Mouse (Mus musculus) hindbrain, embryonic 10.5 days (tissue): ENCODE measurements at regions not wholly inside any gene's neighbourhood (a gene's known extent, or its start where the extent isn't known, plus 50 kb on each side); places are given as distances from the start of the nearest gene placed in this dataset.
"Not testable (repeated sequence)": the region's sequence is repeated elsewhere in the genome, so short reads cannot be mapped to it uniquely, and the experiment has no call there.

Experiments used
- DNase-seq: peaks from one replicate; pipeline ENCODE4 v3.0.0-alpha.2; 2017; ENCODE audit warnings: low spot score
- H3K27ac ChIP-seq: fragments of 300-500 bp; sonication (generic); 2 replicates; pipeline ENCODE4 v1.5.1; 2016; ENCODE audit warnings: mild to moderate bottlenecking, moderate library complexity
- H3K27me3 ChIP-seq: fragments of 300-500 bp; sonication (generic); 2 replicates; pipeline ENCODE4 v1.6.1; 2016; ENCODE audit warnings: mild to moderate bottlenecking; ENCODE audit not compliant: poor library complexity, insufficient read depth, severe bottlenecking
- H3K36me3 ChIP-seq: fragments of 300-500 bp; sonication (generic); 2 replicates; pipeline ENCODE4 v1.6.1; 2016; ENCODE audit warnings: mild to moderate bottlenecking, moderate library complexity
- H3K4me1 ChIP-seq: fragments of 300-500 bp; sonication (generic); replicated peaks from 2 replicates; pipeline ENCODE4 v1.6.1; 2016; ENCODE audit warnings: mild to moderate bottlenecking
- H3K4me3 ChIP-seq: fragments of 300-500 bp; sonication (generic); 2 replicates; pipeline ENCODE4 v1.5.1; 2016; ENCODE audit warnings: mild to moderate bottlenecking, moderate library complexity
- H3K9me3 ChIP-seq: fragments of 300-500 bp; sonication (generic); 2 replicates; pipeline ENCODE4 v1.6.1; 2016; ENCODE audit warnings: mild to moderate bottlenecking, moderate library complexity
- WGBS: fragments of 180-500 bp; shearing (Covaris S2); methylation state at CpG from one replicate; pipeline ENCODE4 v1.1.7; 2016; 5-methylcytosine and 5-hydroxymethylcytosine counted together

DNA sequence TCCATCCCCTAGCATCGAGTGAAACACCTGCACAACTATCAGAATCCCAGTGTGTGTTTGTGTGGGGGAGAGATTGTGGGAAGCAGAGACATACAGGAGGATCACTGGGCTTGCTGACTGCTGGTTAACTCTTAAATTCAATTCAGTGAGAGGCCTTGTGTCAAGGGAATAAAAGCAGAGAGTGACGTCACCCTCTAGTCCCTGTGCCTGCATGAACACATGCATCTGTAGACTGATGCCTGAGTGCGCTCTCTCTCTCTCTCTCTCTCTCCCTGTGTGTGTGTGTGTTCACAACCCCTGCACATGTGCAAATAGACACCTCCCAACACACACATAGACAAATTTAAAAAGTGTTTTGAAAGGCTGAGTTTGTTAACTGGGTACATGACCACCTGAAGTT is 146.8 kb upstream of the Bcor start:
- no peaks in the 10 kb centered on the region for H3K4me1 ChIP-seq
- H3K27me3 ChIP-seq = peaks cover 14% of the 10 kb centered on the region
- no peak overlapping the region for H3K27ac ChIP-seq
- WGBS = 64% methylated on average over 3 of the region's 3 CpGs
- H3K36me3 ChIP-seq = no peaks in the 10 kb centered on the region
- H3K9me3 ChIP-seq = no peaks in the 10 kb centered on the region
- H3K4me3 ChIP-seq = no peak overlapping the region
- DNase-seq = no peak

DNA sequence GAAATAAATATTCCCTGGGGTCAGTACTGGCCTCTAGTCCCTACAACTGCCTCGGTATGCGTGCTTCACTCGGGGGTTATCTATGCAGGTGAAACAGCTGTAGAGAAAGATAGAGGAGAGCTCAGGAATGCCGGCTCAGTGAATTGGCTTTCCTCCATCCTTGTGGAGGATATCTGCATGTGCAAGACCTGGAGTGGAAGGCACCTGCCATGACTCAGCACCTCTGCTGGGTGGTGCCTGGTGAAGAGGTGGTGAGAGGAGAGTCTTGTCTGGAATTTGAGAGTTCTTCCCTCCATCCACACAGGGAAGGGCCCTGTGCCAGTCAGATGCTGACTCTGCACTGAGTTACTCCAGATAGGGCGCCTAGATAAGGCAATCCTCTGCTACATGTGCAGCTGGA is 152.4 kb upstream of the Bcor start:
- Histone ChIP-seq H3K4me1 (no peaks in the 10 kb centered on the region), H3K27ac (no peak overlapping the region), H3K9me3 (no peaks in the 10 kb centered on the region), H3K36me3 (no peaks in the 10 kb centered on the region), H3K27me3 (peaks cover 13% of the 10 kb centered on the region), H3K4me3 (no peak overlapping the region)
- no peak for DNase-seq
- 84% methylated on average over 5 of the region's 5 CpGs for WGBS

DNA sequence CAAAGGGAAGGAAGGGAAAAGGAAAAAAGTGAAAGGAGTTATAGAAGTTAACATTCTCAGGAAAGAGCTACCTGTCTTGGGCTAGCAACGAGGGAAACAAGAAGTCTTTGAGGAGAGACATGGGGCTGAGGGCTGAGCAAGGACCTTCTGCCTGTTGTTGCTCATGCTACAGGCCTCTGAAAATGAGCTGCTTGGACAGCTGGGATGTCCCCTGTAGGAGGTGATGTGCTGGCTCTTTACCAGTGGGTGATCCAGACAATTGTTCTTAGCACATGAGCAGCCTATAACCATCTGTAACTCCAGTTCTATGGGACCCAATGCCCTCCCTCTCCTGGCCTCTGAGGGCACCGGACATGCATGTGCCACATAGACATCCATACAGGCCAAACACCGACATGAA is 155.5 kb upstream of the Bcor start:
- no peak for DNase-seq
- Histone ChIP-seq H3K9me3 (no peaks in the 10 kb centered on the region), H3K27ac (no peak overlapping the region), H3K4me3 (no peak overlapping the region), H3K27me3 (peaks cover 7% of the 10 kb centered on the region), H3K36me3 (no peaks in the 10 kb centered on the region), H3K4me1 (no peaks in the 10 kb centered on the region)
- 83% methylated on average over 3 of the region's 3 CpGs for WGBS

DNA sequence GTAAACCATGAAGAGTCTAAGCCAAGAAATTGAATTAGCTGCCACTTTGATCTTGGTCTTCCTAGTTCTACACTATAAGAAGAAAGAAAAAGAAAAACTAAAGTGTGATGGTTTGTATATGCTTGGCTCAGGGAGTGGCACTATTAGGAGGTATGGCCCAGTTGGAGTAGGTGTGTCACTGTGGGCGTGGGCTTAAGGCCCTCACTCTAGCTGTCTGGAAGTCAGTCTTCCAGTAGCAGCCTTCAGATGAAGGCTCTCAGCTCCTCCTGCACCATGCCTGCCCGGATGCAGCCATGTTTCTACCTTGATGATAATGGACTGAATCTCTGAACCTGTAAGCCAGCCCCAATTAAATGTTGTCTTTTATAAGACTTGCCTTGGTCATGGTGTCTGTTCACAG is 157.3 kb upstream of the Bcor start:
- H3K4me3 ChIP-seq, DNase-seq, H3K36me3 ChIP-seq, H3K27ac ChIP-seq, H3K9me3 ChIP-seq, H3K4me1 ChIP-seq, H3K27me3 ChIP-seq: not testable (repeated sequence)
- WGBS = 82% methylated on average over 2 of the region's 2 CpGs

DNA sequence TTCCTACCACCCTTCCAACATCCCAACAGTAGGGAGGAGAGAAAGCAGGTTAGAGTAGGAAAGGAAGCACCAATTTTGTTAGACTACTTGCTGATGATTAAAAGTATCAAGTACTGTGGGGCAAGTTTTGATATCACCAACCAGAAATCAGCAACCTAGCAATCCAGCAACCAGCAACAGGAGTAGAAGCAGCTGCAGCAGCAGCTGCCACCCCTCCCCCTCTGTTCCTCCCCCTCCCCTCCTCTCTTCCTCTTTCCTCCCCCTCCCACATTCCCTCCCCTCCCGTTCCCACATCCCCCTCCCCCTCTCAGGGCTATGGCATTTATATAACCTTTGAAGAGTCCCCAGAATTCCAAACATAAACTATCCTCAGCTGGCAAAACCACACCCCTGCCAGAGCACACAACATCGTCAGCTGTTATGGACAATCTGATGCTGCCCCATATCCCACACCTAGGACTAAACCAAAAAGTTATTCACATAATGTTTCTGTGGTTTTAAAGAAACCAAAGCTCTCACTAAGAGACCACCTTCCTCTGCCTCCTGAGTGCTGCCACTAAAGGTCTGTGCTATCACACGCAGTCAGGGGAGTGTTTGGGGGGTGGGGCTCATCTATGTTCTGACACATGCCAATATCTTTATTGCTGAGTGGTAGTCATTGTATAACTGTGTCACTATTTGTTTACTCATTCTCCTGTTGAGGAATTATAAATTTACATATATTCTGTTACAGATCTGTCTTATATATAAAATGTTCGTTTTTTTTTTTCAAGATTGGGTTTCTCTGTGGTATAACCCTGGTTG is 158.9 kb upstream of the Bcor start:
- Histone ChIP-seq H3K27ac (no peak overlapping the region), H3K9me3 (no peaks in the 10 kb centered on the region), H3K27me3 (peaks cover 5% of the 10 kb centered on the region; the same call in 1 of the 2 replicates), H3K4me3 (no peak overlapping the region), H3K36me3 (no peaks in the 10 kb centered on the region), H3K4me1 (no peaks in the 10 kb centered on the region)
- DNase-seq = no peak
- 59% methylated on average over 4 of the region's 4 CpGs for WGBS

DNA sequence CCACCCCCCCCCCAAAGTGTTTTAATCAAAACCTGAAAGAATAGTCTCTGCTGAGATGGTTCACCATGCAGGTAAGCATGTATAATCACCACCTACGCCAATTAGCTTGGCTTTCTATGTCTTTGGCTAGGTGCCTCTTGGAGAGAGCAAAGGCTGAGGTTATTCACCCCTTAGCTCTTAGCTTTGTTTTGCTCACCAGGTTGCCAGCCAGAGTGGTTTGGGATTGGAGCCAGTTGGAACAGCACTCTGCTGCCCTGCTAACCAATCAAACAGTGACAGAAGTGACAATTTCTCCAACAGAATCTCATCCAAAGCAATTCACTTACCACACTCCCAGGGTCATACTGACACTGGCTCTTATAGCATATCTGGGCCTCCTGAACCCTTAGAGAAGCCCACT is 162.3 kb upstream of the Bcor start:
- Histone ChIP-seq H3K4me3 (no peak overlapping the region), H3K27me3 (peaks cover 16% of the 10 kb centered on the region), H3K9me3 (no peaks in the 10 kb centered on the region), H3K4me1 (no peaks in the 10 kb centered on the region), H3K27ac (no peak overlapping the region), H3K36me3 (no peaks in the 10 kb centered on the region)
- 81% methylated on average over 1 of the region's 1 CpGs for WGBS
- no peak for DNase-seq

DNA sequence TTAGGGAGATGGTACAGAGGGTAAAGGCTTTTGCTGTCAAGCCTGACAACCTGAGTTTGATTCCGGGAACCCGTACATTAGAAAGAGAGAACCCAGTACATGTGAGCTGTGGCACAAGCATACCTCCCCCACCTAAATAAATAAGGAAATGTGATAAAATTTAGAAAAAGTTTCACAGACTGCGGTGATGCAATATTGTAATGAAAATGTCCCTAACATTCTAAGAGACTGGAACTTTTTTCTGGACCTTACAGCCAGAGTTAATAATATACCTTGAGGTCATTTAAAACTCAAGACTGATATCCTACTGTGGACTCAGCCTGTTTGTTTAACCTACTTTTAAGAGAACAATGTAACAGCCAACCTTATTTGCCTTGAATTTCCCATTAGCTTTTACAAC is 163.1 kb upstream of the Bcor start:
- peaks cover 20% of the 10 kb centered on the region for H3K27me3 ChIP-seq
- no peak for DNase-seq
- WGBS = 96% methylated on average over 3 of the region's 3 CpGs
- no peak overlapping the region for H3K4me3 ChIP-seq
- H3K27ac ChIP-seq = no peak overlapping the region
- H3K9me3 ChIP-seq = no peaks in the 10 kb centered on the region
- no peaks in the 10 kb centered on the region for H3K4me1 ChIP-seq
- no peaks in the 10 kb centered on the region for H3K36me3 ChIP-seq

DNA sequence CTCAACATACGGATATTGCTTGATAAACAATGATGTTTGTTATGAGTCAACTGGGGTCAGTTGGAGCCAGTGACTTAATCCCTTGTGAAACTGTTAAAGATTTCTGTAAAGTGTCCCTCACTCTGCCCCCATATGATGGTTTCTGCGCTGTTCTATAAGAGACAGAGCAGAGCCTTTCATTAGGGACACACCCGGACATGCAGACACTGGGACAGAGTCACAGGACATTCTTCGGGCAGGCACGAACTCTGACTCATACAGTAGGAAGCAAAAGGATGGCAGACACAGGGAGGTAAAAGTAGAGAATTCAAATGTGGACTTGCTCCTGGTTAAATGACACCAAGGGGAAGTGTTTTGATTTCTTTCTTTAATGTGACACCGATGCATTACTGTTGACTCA is 163.7 kb upstream of the Bcor start:
- Histone ChIP-seq H3K27ac (no peak overlapping the region), H3K36me3 (no peaks in the 10 kb centered on the region), H3K4me3 (no peak overlapping the region), H3K9me3 (no peaks in the 10 kb centered on the region), H3K27me3 (peaks cover 20% of the 10 kb centered on the region), H3K4me1 (no peaks in the 10 kb centered on the region)
- 82% methylated on average over 6 of the region's 6 CpGs for WGBS
- no peak for DNase-seq

DNA sequence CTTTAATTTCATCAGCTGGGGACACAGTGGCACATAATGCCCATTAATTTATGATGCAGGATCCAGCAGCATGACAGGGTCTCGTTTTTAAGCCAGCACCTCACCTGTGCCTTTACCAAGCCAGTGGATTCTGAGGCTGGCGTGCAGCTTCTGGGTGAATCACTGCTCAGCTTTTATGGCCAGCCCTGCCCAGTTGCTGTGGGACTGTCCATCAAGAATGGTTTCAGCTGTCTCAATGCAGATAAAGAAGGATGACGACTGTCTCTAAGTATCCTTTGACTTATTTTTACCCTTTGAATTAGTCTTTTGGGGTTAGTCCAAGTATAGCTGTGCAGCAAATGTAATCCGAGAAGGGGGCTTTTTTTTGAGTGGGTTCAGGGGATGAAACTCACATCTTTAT is 167.3 kb upstream of the Bcor start:
- WGBS = 82% methylated on average over 4 of the region's 4 CpGs
- Histone ChIP-seq H3K4me3 (no peak overlapping the region), H3K27me3 (peaks cover 17% of the 10 kb centered on the region), H3K9me3 (no peaks in the 10 kb centered on the region), H3K36me3 (no peaks in the 10 kb centered on the region), H3K4me1 (no peaks in the 10 kb centered on the region), H3K27ac (no peak overlapping the region)
- no peak for DNase-seq

DNA sequence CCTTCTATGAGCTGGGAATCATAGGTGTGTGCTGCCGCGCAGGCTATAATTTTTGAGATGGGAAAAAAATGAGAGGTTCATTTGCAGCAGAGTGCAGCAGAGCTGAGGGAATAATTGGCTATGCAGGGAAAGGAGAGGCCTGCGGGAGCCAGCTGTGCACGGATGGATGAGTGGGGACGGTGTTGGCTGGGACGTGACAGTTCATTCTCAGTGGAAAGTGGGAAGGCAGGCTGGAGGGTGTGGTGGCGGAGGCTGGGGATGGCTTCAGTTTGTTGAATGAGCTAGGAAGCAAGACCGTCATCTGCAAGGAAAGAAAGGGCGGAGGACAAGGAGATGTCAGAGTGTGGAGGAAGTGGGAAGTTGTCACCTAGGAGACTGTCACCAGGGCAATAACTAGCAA is 180.4 kb upstream of the Bcor start:
- no peaks in the 10 kb centered on the region for H3K4me1 ChIP-seq
- no peak for DNase-seq
- H3K9me3 ChIP-seq = no peaks in the 10 kb centered on the region
- H3K4me3 ChIP-seq = no peak overlapping the region
- H3K36me3 ChIP-seq = no peaks in the 10 kb centered on the region
- H3K27me3 ChIP-seq = peaks cover 32% of the 10 kb centered on the region
- H3K27ac ChIP-seq = no peak overlapping the region
- WGBS = 72% methylated on average over 9 of the region's 9 CpGs

DNA sequence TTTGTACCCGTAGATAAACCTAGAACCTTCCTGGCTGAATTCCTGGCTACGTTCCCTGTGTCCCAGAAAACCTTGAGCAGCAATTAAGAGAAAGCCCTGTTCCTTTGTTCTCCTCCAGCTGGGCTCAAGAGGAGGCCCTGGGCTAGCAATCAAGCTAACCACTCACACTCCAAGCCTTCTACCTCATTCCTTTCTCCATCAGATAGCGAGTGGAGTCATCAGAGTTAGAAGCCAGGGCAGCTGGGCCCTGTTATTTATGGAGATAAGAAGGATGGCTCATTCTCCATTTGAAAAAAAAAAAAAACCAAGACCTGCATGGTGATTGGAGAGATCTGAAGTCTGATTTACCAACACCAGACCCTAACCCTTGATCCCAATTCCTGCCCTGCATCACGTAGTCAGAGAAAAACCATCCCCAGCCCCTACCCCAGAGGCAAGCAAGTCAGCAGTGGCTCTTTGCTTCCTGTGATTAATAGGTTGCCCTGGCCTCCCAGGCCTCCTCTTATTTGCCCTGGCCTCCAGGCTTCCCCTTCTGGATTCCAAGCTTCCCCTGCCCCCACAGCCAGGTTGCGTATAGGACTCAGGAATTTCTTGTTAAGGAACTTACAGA is 181.3 kb upstream of the Bcor start:
- Histone ChIP-seq H3K9me3 (no peaks in the 10 kb centered on the region), H3K4me1 (no peaks in the 10 kb centered on the region), H3K36me3 (no peaks in the 10 kb centered on the region), H3K27me3 (peaks cover 27% of the 10 kb centered on the region), H3K4me3 (no peak overlapping the region), H3K27ac (no peak overlapping the region)
- no peak for DNase-seq
- WGBS = 70% methylated on average over 5 of the region's 5 CpGs

DNA sequence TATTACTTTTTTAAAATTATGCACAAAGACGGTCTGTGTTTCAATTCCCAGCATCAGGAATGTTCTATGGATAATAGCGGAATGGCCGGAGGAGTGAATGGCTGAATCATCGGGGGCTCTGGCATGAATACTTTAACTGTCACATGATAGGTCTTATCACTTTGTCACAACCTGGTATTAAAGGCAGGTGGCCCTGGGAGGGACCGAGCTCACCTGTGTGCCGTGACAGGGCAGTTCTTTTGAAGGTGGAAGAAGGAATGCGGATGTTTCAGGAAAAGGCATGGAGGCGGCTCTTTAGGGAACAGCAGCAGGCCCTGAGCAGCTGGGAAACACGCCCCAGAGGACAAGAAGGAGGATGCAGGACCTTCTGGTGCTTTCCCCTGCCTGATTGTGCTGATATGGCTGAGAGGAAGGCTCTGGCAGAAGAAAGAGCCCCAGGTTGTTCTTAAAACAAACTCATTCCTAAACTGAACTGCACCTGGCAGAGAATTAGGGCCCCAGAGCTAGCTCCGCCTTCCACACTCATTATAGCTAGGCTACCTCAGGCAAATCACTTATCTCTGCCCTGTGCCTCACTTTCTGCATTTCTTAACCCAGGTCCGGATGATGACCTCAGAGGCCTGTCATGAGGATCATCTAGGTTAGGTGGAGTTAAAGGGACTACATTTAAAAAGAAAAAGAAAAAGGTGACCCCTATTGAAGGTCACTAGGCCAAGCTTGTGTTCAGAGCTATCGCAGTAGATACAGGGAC is 184.8 kb upstream of the Bcor start:
- Histone ChIP-seq H3K27me3 (peaks cover 34% of the 10 kb centered on the region), H3K4me3 (no peak overlapping the region), H3K9me3 (no peaks in the 10 kb centered on the region), H3K27ac (no peak overlapping the region), H3K36me3 (no peaks in the 10 kb centered on the region), H3K4me1 (no peaks in the 10 kb centered on the region)
- 84% methylated on average over 12 of the region's 12 CpGs for WGBS
- no peak for DNase-seq

DNA sequence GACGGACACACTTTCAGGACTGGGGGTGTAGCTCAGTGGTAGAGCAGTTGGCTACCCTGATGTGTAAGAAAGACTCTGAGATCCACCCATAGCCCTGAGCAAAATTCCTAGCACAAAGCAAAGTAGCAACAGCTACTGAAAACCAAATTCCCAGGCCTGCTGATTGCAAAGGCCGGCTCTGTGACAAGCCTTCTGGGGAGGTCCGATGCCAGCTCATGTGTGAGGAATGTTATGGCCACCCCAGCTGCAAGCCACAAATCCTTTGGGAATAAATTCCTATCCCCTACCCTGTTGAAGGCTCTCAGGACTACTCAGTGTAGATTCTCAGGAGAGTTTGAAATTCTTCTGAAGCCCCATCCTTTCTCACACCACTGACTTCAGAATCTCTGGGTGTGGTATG is 186.7 kb upstream of the Bcor start:
- no peak for DNase-seq

More for the DNA sequence above, 186.7 kb upstream of the Bcor start:
- no peaks in the 10 kb centered on the region for H3K4me1 ChIP-seq
- no peak overlapping the region for H3K4me3 ChIP-seq
- H3K27me3 ChIP-seq = peaks cover 35% of the 10 kb centered on the region
- H3K27ac ChIP-seq = no peak overlapping the region
- no peaks in the 10 kb centered on the region for H3K36me3 ChIP-seq
- 68% methylated on average over 3 of the region's 3 CpGs for WGBS
- no peaks in the 10 kb centered on the region for H3K9me3 ChIP-seq
